Mouse (Mus musculus): Measurements from ENCODE around the gene Foxn3.

- TF ChIP-seq EP300 (IDR thresholded peaks at IDR 0.05; ENCODE audit: insufficient read depth, low read depth, low read length) (no peak), CTCF (IDR thresholded peaks at IDR 0.05; ENCODE audit: low read depth, low read length) (no peak)
Observed at GRCm38 (mm10) chr12:99361752-99362132, 201.6 kb downstream of the Foxn3 start.

All from ES-Bruce4 (cell line).